Mouse (Mus musculus) small intestine, adult 2 months (tissue): Measurements from ENCODE around the gene Mrpl22.

Source experiments
- CTCF ChIP-seq: fragments of 200-500 bp; IDR thresholded peaks from 2 replicates; pipeline ENCODE4 v1.5.1; 2012; ENCODE audit warnings: low read depth, mild to moderate bottlenecking, control low read depth, inconsistent platforms, low read length, moderate library complexity, mixed read lengths; ENCODE audit not compliant: insufficient replicate concordance, insufficient read length; ENCODE audit errors: extremely low read depth
- POLR2A ChIP-seq: fragments of 200-500 bp; IDR thresholded peaks from 2 replicates; pipeline ENCODE4 v1.6.1; 2012; ENCODE audit warnings: low read depth, mild to moderate bottlenecking, control low read depth, inconsistent platforms, low read length, moderate library complexity

GRCm38 (mm10) chr11:58136677-58137076 is 34.8 kb upstream of the Mrpl22 start:
- TF ChIP-seq CTCF (no peak), POLR2A (no peak)
